In genomic region chr10:13641750-13642149, GRCm38 (mm10) we compare ENCODE assay signal across 11 mouse cellular contexts.
DNase-seq lines count a peak whose midpoint lies in the region; ATAC-seq and TF ChIP-seq lines count a peak whose summit lies in the region.
"Had no signal": no experiment of that assay in that cellular context is flagged by ENCODE, and none has a peak within 500 bp of the region (broad histone marks: within the 10 kb centered on the region; RNA-seq: fewer than 3 reads in every experiment).

No protein-coding gene starts in this region.

- no peaks in the 10 kb centered on the region for H3K4me1 ChIP-seq in heart, embryonic 12.5 days (replicated peaks)
- H3K4me1 ChIP-seq in ES-Bruce4 (ENCODE audit: control insufficient read depth, insufficient read depth, low read length), result no peaks in the 10 kb centered on the region
- H3K4me1 ChIP-seq in intestine, embryonic 16.5 days (ENCODE audit: control insufficient read depth, insufficient read depth, low read length), result no peaks in the 10 kb centered on the region
- H3K4me1 ChIP-seq: embryonic facial prominence, embryonic 15.5 days; lung, embryonic 15.5 days had no signal

- TF ChIP-seq CTCF in ES-Bruce4 (IDR thresholded peaks at IDR 0.05; ENCODE audit: low read depth, low read length), result peak; percentile 50

- WGBS in heart, embryonic 12.5 days, result 20% methylated on average over 7 of the region's 7 CpGs
- 17% methylated on average over 7 of the region's 7 CpGs for WGBS in intestine, embryonic 16.5 days

- no peak overlapping the region for H3K9ac ChIP-seq in heart, embryonic 12.5 days
- H3K9ac ChIP-seq in ES-Bruce4 (ENCODE audit: low read depth, poor library complexity, severe bottlenecking), result no peak overlapping the region
- H3K9ac ChIP-seq in intestine, embryonic 16.5 days (ENCODE audit: low read depth, low read length), result no peak overlapping the region
- H3K9ac ChIP-seq: embryonic facial prominence, embryonic 15.5 days; lung, embryonic 15.5 days had no signal

- 0 out of 2 replicates have a peak, but pooled peaks have one; percentile 25 for TF ChIP-seq EP300 in ES-Bruce4 (IDR thresholded peaks at IDR 0.05; ENCODE audit: insufficient read depth, low read depth, low read length)

- H3K9me3 ChIP-seq in heart, embryonic 12.5 days (replicated peaks), result no peaks in the 10 kb centered on the region
- H3K9me3 ChIP-seq in ES-Bruce4 (replicated peaks; ENCODE audit: control insufficient read depth, insufficient read depth, low read length, poor library complexity, severe bottlenecking), result no peaks in the 10 kb centered on the region
- H3K9me3 ChIP-seq in intestine, embryonic 16.5 days (ENCODE audit: control insufficient read depth, low read length), result no peaks in the 10 kb centered on the region
- H3K9me3 ChIP-seq: embryonic facial prominence, embryonic 15.5 days; lung, embryonic 15.5 days had no signal

- no peaks in the 10 kb centered on the region for H3K36me3 ChIP-seq in heart, embryonic 12.5 days
- H3K36me3 ChIP-seq in ES-Bruce4 (ENCODE audit: control insufficient read depth, insufficient read depth, low read length, poor library complexity, severe bottlenecking), result no peaks in the 10 kb centered on the region
- no peaks in the 10 kb centered on the region for H3K36me3 ChIP-seq in intestine, embryonic 16.5 days (ENCODE audit: control insufficient read depth, insufficient read depth, low read length)
- H3K36me3 ChIP-seq in myocyte (ENCODE audit: control insufficient read depth, insufficient read depth), result no peaks in the 10 kb centered on the region
- H3K36me3 ChIP-seq: embryonic facial prominence, embryonic 15.5 days; lung, embryonic 15.5 days had no signal

- peak; percentile 58 for DNase-seq in heart, adult 11 months
- no peak for DNase-seq in neural tube, embryonic 10.5 days (ENCODE audit: extremely low spot score, low spot score)
- no peak for DNase-seq in spleen, adult 12 weeks (ENCODE audit: low spot score)

- no peaks in the 10 kb centered on the region for H3K79me2 ChIP-seq in myocyte (ENCODE audit: control insufficient read depth, insufficient read depth)

- no peak overlapping the region for H3ac ChIP-seq in myocyte (ENCODE audit: control insufficient read depth, insufficient read length)

- TF ChIP-seq POLR2A in ES-Bruce4 (IDR thresholded peaks at IDR 0.05; ENCODE audit: insufficient read depth, low read length) (no peak), myocyte (IDR thresholded peaks at IDR 0.05; ENCODE audit: insufficient read length, low read depth) (no peak)

- H3K27me3 ChIP-seq in heart, embryonic 12.5 days (replicated peaks), result no peaks in the 10 kb centered on the region
- H3K27me3 ChIP-seq in ES-Bruce4 (ENCODE audit: control insufficient read depth, insufficient read depth, low read length, poor library complexity, severe bottlenecking) (no peaks in the 10 kb centered on the region), myocyte (ENCODE audit: control insufficient read depth, insufficient read depth, insufficient read length) (no peaks in the 10 kb centered on the region)
- H3K27me3 ChIP-seq in intestine, embryonic 16.5 days (replicated peaks; ENCODE audit: control insufficient read depth, insufficient read depth, low read length), result no peaks in the 10 kb centered on the region
- H3K27me3 ChIP-seq: embryonic facial prominence, embryonic 15.5 days; lung, embryonic 15.5 days had no signal

- H3K4me3 ChIP-seq in heart, embryonic 12.5 days, result no peak overlapping the region
- H3K4me3 ChIP-seq in ES-Bruce4 (ENCODE audit: low read depth, low read length), result no peak overlapping the region
- no peak overlapping the region for H3K4me3 ChIP-seq in intestine, embryonic 16.5 days (ENCODE audit: low read length)
- no peak overlapping the region for H3K4me3 ChIP-seq in myocyte
- H3K4me3 ChIP-seq: embryonic facial prominence, embryonic 15.5 days; lung, embryonic 15.5 days had no signal

- ATAC-seq in heart, embryonic 12.5 days (ENCODE audit: insufficient number of reproducible peaks, low FRiP score), result no peak
- 0 out of 2 replicates have a peak, but pooled peaks have one; percentile 33 for ATAC-seq in intestine, embryonic 16.5 days
- no peak for ATAC-seq in inflammation-experienced regulatory T-cells, adult 6 months
- ATAC-seq: Patski had no signal

- H3K27ac ChIP-seq in heart, embryonic 12.5 days (ENCODE audit: poor library complexity, severe bottlenecking), result no peak overlapping the region
- H3K27ac ChIP-seq in ES-Bruce4 (ENCODE audit: insufficient read depth, low read length), result no peak overlapping the region
- H3K27ac ChIP-seq in intestine, embryonic 16.5 days (ENCODE audit: low read length), result no peak overlapping the region
- H3K27ac ChIP-seq: embryonic facial prominence, embryonic 15.5 days; lung, embryonic 15.5 days had no signal

- no peak overlapping the region for H3K4me2 ChIP-seq in heart, embryonic 12.5 days
- no peak overlapping the region for H3K4me2 ChIP-seq in intestine, embryonic 16.5 days (ENCODE audit: low read depth, low read length)
- no peak overlapping the region for H3K4me2 ChIP-seq in myocyte (ENCODE audit: low read depth)
- H3K4me2 ChIP-seq: embryonic facial prominence, embryonic 15.5 days; lung, embryonic 15.5 days had no signal

TF ChIP-seq in myocyte, 11 proteins besides CTCF, POLR2A, EP300 and RAD21:
- TF ChIP-seq MYOG (IDR thresholded peaks at IDR 0.05; ENCODE audit: control insufficient read depth in 1 of 3, insufficient read depth in 1 of 3, insufficient read length in 2 of 3, low read depth in 2 of 3) (peak in 2 of 3 experiments; percentile 76 to 87), POLR2AphosphoS2 (IDR thresholded peaks at IDR 0.05; ENCODE audit: insufficient read length, low read depth) (no peak), TCF3 (IDR thresholded peaks at IDR 0.05; ENCODE audit: insufficient read length, low read depth) (peak; percentile 69), TCF12 (IDR thresholded peaks at IDR 0.05; ENCODE audit: insufficient read depth, poor library complexity, severe bottlenecking) (peak; percentile 46), MYOD1 (IDR thresholded peaks at IDR 0.05; ENCODE audit: control insufficient read depth in 1 of 3, insufficient read length in 2 of 3, low read depth in 2 of 3) (peak in 2 of 3 experiments; percentile 73 to 90), REST (IDR thresholded peaks at IDR 0.05; ENCODE audit: insufficient read depth, insufficient read length) (no peak)
